Mouse (Mus musculus): ENCODE results near the gene Car10.
"Not testable (repeated sequence)": the region's sequence is repeated elsewhere in the genome, so short reads cannot be mapped to it uniquely, and the experiment has no call there.

The Car10 gene

DNA sequence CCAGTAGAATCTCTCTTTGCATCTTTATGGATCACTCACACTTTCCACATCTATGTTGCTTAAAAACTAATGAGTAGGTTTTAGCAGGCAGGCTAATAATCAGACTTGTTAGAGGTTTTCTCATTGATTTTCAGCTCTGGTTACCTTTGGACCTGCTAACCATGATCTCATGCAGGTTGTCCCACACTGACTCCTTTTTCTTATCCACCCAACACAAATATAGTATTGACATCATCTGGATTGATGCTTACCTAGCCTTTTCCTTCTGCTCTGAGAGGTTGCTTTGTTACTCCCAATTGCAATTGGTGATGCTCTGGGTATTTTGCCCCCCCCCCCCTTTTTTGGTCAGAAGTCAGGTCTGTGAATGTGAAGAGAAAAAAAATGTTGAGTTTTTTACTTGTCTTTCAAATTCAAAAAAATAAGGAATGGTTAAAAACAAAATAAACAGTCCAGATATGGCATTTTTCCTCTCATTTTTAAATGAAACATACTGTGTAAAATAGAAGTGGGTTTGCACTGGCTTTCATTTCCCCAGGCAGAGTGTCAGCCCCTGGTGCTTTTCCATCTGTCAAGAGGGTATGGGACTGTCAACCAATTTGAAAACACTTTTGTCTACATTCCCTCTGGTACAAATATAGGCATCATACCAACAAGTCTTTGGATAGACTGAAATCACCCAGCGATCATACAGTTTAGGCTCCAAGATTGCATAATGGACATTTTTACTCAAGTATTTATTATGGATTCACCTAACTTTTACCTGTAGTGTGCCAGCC, 75.9 kb downstream of the Car10 start:
- DNase-seq = no peak

DNA sequence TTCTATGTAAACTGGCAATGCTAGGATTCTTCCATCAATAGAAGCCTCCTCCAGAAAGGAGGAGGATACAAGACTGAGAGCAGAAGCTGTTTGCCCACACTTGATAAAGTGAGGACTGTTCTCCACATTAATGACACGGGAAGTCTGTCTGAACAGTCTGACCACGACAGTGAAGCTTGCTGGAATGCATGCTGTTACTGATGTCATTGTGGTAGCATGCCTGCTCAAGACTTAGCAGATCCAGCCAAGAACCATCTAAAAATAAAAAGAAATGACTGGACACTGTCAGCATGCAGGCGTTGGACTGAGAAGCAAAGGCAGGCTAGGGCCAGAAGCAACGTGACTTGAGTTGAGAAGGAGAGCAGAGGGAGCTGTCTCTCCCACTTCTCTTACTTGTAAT, 87.6 kb downstream of the Car10 start:
- no peak for DNase-seq

DNA sequence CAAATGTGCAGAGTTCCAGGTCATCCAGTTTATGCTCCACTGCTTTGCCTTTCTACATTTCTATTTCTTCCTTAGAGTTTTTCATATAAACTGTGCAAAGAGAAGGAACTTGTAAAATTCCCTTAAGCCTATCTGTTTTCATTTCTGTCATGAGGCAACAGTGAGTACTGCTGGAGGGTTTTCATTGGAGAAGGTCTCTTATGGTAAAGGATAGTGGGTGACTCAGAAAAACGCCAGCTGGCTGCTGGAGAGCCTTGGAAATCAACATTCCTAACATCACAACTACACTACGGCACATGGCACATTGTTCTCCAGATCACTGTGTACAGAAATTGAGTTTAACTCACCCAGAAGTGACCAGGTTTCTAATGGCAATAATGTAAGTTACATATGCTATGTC, 88.3 kb downstream of the Car10 start:
- no peak for DNase-seq

DNA sequence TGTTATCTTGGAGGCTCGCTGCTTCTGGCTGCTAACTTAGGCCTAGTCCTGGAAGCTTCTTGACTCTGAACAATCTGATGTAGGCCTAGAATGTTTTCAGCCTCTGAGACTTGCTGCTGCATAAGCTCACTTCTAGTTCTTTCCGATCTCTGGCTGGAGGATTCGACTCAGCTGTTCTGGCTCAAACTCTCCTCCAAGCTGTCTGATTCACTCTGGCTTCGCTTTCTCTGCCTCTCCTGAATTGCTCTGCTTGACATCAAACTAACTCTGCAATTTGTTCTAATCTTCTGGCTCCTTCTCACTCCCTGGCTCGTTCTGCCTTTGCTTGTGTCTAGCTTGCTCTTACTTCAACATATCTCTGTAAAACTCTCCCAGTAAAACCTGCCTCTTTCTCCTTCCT, 90.8 kb downstream of the Car10 start:
- no peak for DNase-seq

DNA sequence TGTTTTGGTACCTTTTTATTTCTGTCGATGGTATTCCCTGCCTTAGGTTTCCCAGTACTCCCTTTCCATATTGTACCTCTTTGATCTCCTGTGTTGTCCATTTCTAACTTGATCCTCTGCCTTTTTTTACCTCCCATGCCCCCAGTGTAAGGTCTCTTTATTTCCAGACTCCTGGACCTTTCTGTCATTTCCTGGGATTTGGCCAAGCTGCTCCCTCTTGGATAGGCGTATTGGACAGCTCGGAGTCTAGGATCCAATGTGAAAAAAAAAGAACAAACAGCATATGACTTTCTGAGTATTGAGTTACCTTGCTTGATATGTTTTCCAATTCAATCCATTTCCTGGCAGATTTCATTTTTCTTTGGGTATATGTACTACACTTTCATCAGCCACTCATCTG, 102.2 kb downstream of the Car10 start:
- no peak for DNase-seq

DNA sequence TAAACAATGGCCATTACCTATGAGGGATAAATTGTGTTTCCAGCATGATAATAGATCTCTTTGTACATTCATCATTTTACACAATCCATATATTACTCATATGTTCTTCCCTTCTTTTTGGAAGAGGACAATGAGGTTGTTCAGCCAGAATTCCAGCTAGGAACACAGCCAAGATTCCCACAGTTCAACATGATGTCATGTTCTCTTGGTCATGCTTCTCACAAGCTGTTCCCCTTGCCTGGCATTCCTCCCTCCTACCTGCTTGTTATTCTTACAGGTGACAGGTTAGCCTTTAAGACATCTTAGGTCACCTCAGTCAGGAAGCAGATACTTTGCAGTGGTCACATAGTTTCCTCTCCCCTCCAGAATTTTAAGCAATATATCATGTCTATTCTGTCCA, 119.6 kb downstream of the Car10 start:
- DNase-seq = no peak

DNA sequence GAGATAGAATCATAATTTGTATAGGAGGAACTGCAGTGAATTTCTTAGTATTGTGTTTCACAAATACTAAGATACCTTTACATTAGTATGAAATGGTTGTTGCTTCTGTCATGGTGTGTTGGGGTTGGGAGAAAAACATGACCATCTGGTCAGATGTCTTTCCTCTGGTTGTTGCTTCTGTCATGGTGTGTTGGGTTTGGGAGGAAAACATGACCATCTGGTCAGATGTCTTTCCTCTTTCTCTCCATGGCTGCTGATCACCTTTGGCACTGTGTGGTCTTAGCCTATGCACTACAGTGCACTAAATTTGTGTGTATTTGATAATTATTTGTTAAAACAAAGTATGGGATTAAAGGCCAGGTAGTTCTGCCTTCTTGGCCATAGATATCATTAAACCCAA, 132.2 kb downstream of the Car10 start:
- DNase-seq = no peak

DNA sequence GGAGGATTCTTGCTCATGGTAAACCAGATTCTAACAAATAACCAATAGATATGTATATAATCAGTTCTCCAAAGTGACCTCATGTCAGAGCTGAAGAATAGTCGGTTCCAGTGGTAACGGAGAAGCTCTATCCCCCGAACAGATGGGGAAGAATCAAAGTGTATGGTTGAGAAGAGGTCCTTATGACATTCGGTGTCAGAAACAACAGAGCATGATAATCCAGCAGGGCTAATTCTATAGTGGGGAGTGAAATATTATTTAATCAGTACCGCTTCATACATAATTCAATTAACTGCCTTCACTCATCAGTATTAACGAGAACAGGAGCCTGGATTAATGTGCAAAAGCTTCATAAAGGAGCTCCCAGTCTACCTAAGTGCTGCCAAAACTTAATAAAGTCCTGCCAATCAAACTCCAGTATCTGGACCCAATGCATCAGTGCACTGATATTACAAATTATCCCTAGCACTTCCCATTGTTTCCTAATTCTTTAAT, 152.0 kb downstream of the Car10 start:
- DNase-seq = no peak

DNA sequence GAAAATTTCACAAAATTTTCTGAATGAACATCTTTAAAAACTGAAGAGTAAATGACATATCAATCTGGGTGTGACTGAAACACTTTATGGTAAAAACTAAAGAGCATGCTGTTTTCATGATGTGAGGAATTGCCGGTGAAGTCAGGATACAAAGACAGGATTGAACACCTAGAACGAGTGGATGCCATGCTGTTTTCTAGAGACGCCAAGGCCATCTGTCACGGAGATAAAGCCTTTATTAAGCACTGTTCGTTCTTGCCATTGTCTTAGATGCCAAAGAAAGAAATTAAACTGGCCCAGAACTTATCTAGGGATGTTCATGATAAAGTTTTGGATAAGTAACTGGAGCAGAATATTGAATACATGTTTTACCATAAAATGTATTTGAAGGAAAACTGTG, 153.9 kb downstream of the Car10 start:
- DNase-seq = no peak

DNA sequence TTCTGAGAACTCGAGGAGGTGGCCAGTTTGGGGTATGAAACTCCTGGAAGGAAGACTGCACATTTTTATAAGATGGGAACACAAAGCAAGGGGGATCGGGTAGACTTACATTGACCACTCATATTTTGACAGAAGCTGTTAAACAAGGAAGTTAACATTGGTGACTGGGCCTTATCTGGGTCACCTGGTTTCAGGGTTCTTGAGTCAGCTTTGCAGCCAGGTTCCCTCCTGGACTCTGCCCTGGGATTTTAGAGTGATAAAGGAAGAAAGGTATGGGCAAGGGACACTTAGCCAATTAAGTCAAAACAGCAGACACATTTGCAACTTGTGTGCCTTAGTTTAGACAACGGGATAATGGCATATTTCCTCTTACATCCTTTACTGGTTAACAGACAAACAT, 166.2 kb downstream of the Car10 start:
- no peak for DNase-seq

DNA sequence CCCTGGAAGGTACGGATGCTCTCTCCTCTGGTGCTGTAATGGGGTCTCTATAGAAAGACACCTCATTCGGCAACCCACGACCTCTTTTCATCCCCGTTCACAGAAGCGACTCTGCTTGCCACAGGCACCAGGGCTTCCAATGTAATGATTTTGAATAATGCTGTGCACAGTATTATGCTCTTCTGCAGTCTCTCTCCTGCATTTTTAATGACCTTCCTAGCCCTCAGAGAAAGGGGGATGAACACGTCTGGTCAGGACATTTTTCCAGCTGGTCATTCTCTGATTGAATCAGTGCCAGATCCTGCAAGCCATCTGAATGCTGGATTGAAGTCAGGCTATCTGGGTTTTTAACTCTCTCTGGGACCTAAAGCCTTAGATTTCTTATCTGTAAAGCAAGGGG, 174.2 kb downstream of the Car10 start:
- DNase-seq = no peak

DNA sequence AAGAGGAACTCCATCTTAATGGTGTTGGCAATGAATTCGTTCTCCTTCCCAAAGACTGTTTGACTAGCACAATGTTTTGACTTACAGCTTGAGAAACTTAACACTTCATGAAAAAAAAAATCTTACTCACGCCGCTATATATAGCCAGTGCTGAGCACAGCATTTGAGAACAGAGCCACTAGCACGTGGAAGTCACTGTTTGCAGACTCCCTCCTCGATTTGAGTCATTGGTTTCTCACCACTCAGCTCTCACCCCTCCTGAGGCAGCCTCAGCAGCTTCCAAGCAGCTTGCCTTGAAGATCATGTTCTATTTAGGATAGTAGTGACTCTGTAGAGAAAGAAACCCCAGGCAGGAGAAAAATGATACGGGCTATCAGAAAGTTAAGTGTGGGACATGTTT, 176.1 kb downstream of the Car10 start:
- no peak for DNase-seq

DNA sequence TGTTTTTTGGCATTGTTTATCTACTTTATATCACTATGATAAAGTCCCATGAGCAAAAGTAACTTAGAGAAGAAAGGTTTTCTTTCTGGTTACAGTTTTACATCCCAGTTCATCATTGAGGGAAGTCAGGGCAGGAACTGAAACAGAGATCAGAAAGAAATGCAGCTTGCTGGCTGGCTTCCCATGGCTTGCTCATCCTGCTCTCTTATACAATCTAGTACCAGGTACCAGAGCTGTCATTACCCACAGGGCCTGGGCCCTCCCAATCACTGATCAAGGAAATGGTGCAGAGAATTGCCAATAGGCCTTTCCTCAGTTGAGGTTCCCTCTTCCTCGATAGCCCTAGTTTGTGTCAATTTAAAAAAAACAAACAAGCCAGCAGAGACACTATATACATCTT, 195.8 kb downstream of the Car10 start:
- no peak for DNase-seq

DNA sequence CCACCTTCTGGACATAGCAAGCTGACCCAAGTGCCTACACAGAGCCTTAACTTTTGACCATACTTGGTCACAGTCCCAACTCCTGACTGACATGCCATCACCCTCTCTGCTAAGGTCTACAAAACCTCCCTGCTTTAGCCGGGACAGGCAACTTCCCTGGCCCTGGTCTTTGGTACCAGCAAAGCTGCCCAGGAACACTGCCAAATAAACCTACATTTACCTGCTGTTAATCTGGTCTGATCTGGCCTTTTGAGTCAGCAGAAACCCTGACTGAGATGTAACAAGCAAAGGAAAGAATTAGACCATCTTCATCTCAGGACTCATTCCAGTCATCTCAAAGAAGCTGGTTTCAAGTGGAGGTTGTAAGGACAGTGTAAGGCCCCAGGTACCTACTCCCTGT, 212.2 kb downstream of the Car10 start:
- no peak for DNase-seq

DNA sequence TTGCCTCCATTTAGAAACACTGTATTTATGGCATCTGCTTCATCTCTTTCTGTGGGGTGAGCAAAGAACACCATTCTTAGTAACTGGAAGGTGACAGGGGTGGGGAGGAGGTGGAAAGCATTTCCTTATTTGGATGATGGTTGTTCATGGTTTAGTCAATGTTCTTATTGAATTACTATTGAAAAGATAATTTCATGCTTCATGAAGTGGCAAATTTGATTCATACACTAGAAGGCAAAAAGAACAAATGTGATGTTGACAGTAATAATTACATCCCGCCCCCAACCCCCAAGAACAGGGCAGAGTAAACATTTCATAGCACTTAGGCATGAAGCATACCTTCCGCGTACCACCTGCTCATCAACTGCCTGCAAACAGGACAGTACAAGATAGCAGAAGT, 239.9 kb downstream of the Car10 start:
- no peak for DNase-seq

DNA sequence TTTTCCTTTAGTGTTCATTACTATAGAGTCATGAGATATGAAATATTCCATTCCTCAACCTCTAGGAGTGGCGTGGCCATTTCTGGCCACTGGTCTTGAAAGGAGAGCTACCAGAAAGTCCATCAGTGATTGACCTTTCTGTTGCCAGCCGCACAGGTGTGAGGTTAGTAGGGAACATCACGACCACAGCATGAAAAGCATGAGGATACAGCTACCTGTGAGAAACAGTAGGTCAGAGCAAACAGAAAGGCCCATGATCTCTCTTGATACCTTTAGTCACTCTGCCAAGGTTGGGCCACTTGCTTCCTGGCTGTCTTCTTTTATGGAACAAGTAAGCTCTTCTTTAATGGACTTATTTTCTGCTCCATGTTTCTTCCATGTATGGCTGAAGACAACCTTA, 246.1 kb downstream of the Car10 start:
- no peak for DNase-seq

DNA sequence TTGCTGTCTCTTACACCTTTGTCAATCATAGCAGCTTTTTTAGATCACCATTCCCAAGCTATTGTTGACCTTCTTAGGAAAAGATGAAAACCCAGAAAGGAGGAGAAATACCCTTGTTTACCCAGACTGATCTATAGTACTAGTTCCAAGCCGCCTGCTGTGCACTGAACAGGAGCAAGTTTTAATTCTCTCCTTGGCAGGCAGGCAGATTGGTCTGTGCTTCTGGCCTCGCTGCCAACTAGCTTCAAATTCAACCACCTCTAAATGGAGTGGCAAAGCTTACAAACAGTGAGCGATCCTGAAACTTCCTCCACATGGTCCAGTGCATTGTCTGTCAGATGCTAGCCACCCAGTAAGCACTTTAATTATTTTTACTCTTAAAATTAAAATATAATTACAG, 247.0 kb downstream of the Car10 start:
- no peak for DNase-seq

DNA sequence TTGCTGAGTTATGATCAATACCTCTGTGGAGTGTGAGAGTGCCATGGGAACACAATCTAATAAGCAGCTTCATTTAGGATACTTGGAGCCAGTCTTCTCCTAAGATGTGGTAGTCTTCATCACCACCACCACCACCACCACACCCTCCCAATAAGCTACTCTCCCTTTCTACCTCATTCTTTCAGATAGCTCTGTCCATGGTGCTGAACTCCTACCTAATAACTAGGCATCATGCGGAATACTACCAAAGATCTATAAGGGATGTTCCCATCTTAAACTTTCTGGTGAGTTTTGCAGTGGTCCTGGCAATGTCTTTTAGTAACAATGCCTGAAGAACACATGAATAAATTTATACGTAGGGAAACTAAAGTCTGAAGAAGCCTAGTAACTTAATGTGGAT, 263.7 kb downstream of the Car10 start:
- no peak for DNase-seq

DNA sequence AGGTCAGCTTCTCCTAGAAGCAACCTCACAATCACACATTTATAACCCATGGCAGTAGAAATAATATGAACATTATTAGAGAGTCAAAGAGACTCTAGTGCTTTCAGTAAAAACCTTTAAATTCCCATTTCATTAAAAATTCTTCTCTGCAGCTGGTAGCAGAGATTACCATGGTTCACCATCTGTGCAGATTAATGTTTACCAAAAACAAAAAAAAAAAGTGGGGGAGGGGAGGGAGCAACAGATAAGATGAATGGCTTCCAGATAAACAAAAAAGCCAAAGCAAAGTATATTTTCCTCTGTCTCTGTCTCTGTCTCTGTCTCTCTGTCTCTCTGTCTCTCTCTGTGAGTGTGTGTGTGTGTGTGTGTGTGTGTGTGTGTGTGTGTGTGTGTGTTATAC, 266.3 kb downstream of the Car10 start:
- DNase-seq = no peak

DNA sequence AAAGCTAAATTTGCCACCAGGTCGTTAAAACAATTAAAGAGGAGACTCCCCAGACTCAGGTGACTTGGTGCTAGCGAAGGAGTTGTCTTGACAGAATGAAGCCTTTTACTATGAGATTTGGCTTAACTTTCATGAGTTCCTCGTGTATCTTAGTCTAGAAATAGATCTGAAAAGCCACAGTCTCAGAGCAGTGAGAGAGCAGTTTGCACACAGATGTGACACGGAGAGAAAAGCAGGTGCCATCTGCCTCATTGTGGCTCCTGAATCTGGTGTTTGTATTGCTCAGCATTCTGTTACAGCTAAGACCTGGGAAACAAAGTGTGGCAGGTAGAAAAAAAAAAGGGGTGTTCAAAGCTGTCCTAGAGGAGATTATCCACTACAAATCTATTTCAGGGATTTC, 269.4 kb downstream of the Car10 start:
- DNase-seq = no peak

DNA sequence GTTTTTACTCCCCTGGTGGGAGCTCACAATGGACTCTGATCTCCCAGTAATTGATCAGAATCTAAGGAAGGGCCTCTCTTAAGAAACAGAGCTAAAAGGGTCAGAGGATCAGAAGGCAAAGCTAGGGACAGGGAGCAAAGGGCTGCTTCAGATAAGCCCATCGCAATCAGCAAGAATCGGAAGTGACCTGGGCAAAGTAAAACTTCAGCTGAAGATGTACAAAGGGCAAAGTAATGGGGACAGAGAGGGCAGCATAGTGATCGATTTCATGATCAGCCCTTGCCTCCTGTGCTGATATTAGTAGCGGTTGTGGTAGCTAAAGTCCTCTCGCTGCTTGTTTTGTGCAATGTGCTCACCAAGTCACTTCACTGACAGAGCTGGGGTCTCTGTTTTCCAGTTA, 269.9 kb downstream of the Car10 start:
- no peak for DNase-seq

DNA sequence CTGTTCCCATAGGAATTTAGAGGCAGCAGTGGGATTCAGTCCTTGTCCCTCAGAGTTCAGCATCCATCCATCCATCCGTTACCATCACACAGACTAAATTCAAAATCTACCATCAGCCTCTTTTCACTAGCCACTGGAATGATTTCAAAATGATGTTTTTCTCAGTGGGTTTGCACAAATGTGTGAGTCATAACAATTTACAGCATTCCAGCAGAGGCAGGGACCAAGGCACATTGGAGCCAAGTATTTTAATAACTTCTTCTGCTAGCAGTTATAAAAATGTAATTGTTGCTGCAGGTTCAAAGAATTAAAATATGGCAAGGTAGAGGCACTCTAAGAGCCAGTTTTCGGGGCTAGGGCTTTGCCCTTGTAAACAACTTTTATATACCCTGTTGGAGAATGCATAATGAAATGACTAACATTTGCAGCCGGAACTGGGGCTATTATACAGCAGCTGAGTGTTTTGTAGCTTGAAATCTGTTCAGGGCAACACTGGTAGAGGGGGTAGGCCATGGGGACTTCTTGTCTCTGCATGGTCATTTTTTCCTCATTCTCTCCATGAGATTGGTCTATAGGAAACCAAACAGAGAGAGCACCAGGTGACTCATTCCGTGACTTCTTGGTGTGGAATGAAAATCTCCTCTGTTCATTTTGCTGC, 276.0 kb downstream of the Car10 start:
- no peak for DNase-seq

DNA sequence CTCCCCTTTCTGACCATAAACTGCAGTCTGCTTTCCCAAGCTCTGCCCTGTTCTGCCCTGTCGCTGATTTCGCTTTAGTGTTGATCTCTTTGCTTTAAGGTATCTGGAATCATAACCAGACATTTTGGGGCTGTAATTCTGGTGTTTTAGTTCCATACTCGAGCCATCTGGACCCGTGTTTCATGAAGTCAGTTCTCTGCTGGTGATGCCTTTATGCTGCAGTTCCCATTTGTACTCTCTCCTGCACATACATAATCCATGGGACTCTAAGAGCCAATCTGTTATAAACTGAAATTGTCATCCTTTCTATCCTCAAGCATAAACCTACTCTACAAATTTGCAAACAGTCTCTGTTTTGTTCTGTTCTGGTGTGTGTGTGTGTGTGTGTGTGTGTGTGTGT, 293.3 kb downstream of the Car10 start:
- no peak for DNase-seq

DNA sequence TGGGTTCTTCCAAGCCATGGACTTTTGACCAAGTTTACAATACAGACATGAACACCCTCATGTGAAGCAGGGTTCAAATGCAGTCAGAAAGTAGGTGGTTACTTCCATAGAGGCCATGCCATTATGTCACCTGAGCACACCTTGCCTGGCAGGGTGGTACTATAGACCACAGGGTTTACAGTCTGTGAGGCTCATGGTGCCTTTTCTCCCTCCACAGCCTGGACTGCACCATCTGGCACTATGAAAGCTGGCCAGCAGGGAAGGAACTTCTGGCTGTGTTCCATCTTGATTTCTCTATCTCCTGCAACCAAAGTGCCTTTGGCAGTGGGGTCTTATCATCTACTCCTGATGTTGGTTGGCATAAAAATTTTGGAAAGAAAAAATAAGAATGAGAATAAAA, 295.5 kb downstream of the Car10 start:
- not testable (repeated sequence) for DNase-seq

DNA sequence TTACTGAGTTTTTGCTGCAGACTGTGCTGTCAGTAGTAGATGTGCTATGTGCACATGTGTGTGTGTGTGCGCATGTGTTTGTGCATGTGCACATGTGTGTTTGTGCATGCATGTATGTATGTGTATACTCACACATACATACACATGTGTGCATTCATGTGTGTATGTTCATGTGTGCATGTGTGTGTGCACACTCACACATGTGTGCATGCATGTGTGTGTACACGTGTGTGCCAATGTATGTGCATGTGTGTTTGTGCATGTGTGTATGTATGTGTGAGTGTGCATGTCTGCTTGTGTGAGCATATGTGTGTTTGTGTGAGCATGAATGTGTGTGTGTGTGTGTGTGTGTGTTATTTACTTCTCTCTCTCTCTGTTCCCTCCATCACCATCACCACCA, 298.5 kb downstream of the Car10 start:
- DNase-seq = no peak

All from kidney, adult 11 months (tissue).